Mouse (Mus musculus) neural tube, embryonic 11.5 days (tissue): Measurements from ENCODE around the gene Pttg1ip. TPM values are rescaled to one million over a fixed set of nuclear protein-coding genes. Genes with fewer than 3 reads are reported as not detected.

Experiments used
- ATAC-seq: fragments of 200-750 bp; cut with Nextera tagmentation; 2 replicates; pipeline ENCODE4 v1.8.0; 2017; ENCODE audit warnings: moderate number of reproducible peaks, mild to moderate bottlenecking, moderate TSS enrichment, moderate library complexity; ENCODE audit not compliant: insufficient read depth, low FRiP score, low TSS enrichment
- DNase-seq: peaks from one replicate; pipeline ENCODE4 v3.0.0-alpha.2; 2015; ENCODE audit warnings: low spot score
- H3K27ac ChIP-seq: fragments of 300-500 bp; sonication (generic); 2 replicates; pipeline ENCODE4 v1.5.1; 2014; ENCODE audit warnings: low read depth, mild to moderate bottlenecking, low read length
- H3K27me3 ChIP-seq: fragments of 300-500 bp; sonication (generic); 2 replicates; pipeline ENCODE4 v1.6.1; 2014; ENCODE audit warnings: mild to moderate bottlenecking, low read length, mixed read lengths; ENCODE audit not compliant: control insufficient read depth, insufficient read depth
- H3K36me3 ChIP-seq: fragments of 300-500 bp; sonication (generic); 2 replicates; pipeline ENCODE4 v1.6.1; 2014; ENCODE audit warnings: mild to moderate bottlenecking, low read length, moderate library complexity, mixed read lengths; ENCODE audit not compliant: control insufficient read depth, insufficient read depth
- H3K4me1 ChIP-seq: fragments of 300-500 bp; sonication (generic); 2 replicates; pipeline ENCODE4 v1.6.1; 2014; ENCODE audit warnings: low read length, mixed read lengths; ENCODE audit not compliant: control insufficient read depth, insufficient read depth
- H3K4me2 ChIP-seq: fragments of 300-500 bp; sonication (generic); 2 replicates; pipeline ENCODE4 v1.6.1; 2014; ENCODE audit warnings: low read depth, mild to moderate bottlenecking, moderate library complexity
- H3K4me3 ChIP-seq: fragments of 300-500 bp; sonication (generic); 2 replicates; pipeline ENCODE4 v1.5.1; 2014; ENCODE audit warnings: low read depth, low read length
- H3K9ac ChIP-seq: fragments of 300-500 bp; sonication (generic); 2 replicates; pipeline ENCODE4 v1.6.1; 2014; ENCODE audit warnings: mild to moderate bottlenecking, low read length
- H3K9me3 ChIP-seq: fragments of 300-500 bp; sonication (generic); 2 replicates; pipeline ENCODE4 v1.6.1; 2016; ENCODE audit warnings: low read length; ENCODE audit not compliant: control insufficient read depth
- WGBS: fragments of 180-500 bp; shearing (Covaris S2); extraction: QIAGEN DNeasy Blood & Tissue Kit; methylation state at CpG from one replicate; pipeline ENCODE4 v1.1.7; 2014; 5-methylcytosine and 5-hydroxymethylcytosine counted together
- polyA plus RNA-seq: library from polyadenylated mRNA; unstranded; fragments of >200 nt; fragmentation: Nextera tagmentation; extraction: Ambion mirVana; gene quantifications from 2 replicates; pipeline ENCODE4 v1.2.1, GENCODE M21; 2014

Gene Pttg1ip
- polyA plus RNA-seq, 1 experiment from 2014 or later, result 72.1 TPM

DNA sequence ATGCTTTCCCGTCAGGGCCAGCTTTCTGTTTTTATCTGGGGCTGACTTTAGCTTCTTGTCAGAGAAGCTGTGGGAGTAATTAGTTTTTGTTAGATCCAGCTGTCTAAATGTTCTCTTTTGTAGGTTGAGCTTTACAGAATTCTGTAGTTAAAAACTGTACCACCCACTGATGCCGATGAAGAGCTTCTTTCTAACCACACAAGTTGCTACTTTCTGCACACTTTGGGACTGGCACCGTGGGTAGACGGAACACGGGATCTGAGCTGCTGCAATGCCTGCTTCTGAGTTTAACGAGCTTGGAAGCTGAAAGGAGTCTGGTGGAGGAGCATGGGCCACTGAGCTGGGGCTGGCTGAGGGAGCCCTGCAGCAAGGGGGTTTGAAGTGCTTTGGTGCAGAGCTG is 10.0 kb downstream of the Pttg1ip start:
- Histone ChIP-seq H3K4me1 (no peaks in the 10 kb centered on the region), H3K4me2 (no peak overlapping the region), H3K9ac (no peak overlapping the region), H3K27ac (no peak overlapping the region), H3K36me3 (peaks cover 9% of the 10 kb centered on the region), H3K9me3 (no peaks in the 10 kb centered on the region), H3K4me3 (no peak overlapping the region), H3K27me3 (no peaks in the 10 kb centered on the region)
- 92% methylated on average over 6 of the region's 6 CpGs for WGBS
- DNase-seq (no peak), ATAC-seq (no peak)

- Histone ChIP-seq H3K4me1 (no peaks in the 10 kb centered on the region), H3K36me3 (peaks cover 7% of the 10 kb centered on the region), H3K4me3 (no peak overlapping the region), H3K9me3 (no peaks in the 10 kb centered on the region), H3K4me2 (no peak overlapping the region), H3K27me3 (no peaks in the 10 kb centered on the region), H3K9ac (no peak overlapping the region), H3K27ac (no peak overlapping the region)
- WGBS, result 92% methylated on average over 2 of the region's 2 CpGs
- DNase-seq, result no peak
- no peak for ATAC-seq
Observed at GRCm38 (mm10) chr10:77596060-77596459, 14.5 kb downstream of the Pttg1ip start.

GRCm38 (mm10) chr10:77603021-77603420 is 21.5 kb downstream of the Pttg1ip start:
- Histone ChIP-seq H3K9me3 (no peaks in the 10 kb centered on the region; the same call in 1 of the 2 replicates), H3K4me3 (no peak overlapping the region), H3K4me1 (peaks cover 8% of the 10 kb centered on the region; the same call in 1 of the 2 replicates), H3K9ac (no peak overlapping the region), H3K27ac (no peak overlapping the region), H3K4me2 (no peak overlapping the region), H3K27me3 (no peaks in the 10 kb centered on the region), H3K36me3 (no peaks in the 10 kb centered on the region; the same call in 1 of the 2 replicates)
- ATAC-seq, result no peak
- WGBS, result 56% methylated on average over 4 of the region's 4 CpGs
- no peak for DNase-seq

DNA sequence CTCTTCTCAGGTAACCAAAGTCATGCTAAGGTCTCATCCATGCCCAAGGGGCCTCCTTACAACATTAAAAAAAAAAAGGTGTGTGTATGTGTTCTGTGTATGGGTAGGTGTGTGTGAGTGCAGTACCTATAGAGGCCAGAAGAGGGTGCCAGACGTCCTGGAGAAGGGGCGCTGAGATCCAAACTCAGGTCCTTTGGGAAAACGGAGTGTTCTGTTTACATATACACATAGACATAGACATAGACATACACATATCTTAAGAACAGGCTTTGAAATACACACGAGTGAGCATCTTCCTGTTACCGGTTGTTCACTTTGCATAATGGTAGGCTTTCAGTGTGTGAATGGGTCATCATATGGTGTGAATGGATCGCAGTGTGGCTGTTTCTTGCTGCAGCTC is 22.6 kb downstream of the Pttg1ip start:
- no peak overlapping the region for H3K4me3 ChIP-seq
- H3K4me2 ChIP-seq, result no peak overlapping the region
- 92% methylated on average over 6 of the region's 6 CpGs for WGBS
- H3K9ac ChIP-seq, result no peak overlapping the region
- DNase-seq (no peak), ATAC-seq (no peak)
- no peaks in the 10 kb centered on the region for H3K27me3 ChIP-seq
- no peaks in the 10 kb centered on the region; the same call in 1 of the 2 replicates for H3K9me3 ChIP-seq
- no peaks in the 10 kb centered on the region for H3K36me3 ChIP-seq
- no peak overlapping the region for H3K27ac ChIP-seq
- peaks cover 8% of the 10 kb centered on the region; the same call in 1 of the 2 replicates for H3K4me1 ChIP-seq

DNA sequence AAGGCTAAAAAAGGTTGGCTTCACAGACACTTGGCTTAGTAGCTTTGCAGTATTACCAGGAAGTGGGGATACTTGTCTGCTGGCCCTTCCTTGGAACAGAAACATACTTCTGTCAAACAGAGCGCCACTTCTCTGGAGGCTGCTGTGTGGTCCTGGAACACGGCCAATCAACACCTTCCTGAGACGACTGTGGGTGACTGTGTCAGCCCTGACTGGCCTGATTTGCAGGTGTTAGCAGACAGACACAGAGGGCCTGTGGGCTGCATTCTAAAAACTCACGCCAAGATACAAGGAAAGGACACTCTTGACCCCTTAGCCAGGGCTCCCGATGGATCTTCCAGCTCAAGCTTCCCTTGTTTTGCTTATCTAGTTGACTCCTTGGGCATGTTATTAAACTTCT is 23.4 kb downstream of the Pttg1ip start:
- Histone ChIP-seq H3K4me1 (peaks cover 8% of the 10 kb centered on the region; the same call in 1 of the 2 replicates), H3K36me3 (no peaks in the 10 kb centered on the region), H3K4me2 (no peak overlapping the region), H3K27me3 (no peaks in the 10 kb centered on the region), H3K4me3 (no peak overlapping the region), H3K9ac (no peak overlapping the region), H3K9me3 (no peaks in the 10 kb centered on the region; the same call in 1 of the 2 replicates), H3K27ac (no peak overlapping the region)
- DNase-seq (no peak), ATAC-seq (no peak)
- 92% methylated on average over 5 of the region's 5 CpGs for WGBS

- peak overlapping the region; percentile 79 for H3K4me3 ChIP-seq
- ATAC-seq (no peak), DNase-seq (peak; percentile 43)
- no peaks in the 10 kb centered on the region for H3K27me3 ChIP-seq
- H3K4me1 ChIP-seq, result peaks cover 8% of the 10 kb centered on the region; the same call in 1 of the 2 replicates
- H3K4me2 ChIP-seq, result peak overlapping the region; percentile 91
- H3K9ac ChIP-seq, result no peak overlapping the region
- peak overlapping the region; percentile 91; the same call in 1 of the 2 replicates for H3K27ac ChIP-seq
- 61% methylated on average over 1 of the region's 1 CpGs for WGBS
- peaks cover 2% of the 10 kb centered on the region; the same call in 1 of the 2 replicates for H3K36me3 ChIP-seq
- H3K9me3 ChIP-seq, result no peaks in the 10 kb centered on the region; the same call in 1 of the 2 replicates
Observed at GRCm38 (mm10) chr10:77605368-77605767, 23.8 kb downstream of the Pttg1ip start.

DNA sequence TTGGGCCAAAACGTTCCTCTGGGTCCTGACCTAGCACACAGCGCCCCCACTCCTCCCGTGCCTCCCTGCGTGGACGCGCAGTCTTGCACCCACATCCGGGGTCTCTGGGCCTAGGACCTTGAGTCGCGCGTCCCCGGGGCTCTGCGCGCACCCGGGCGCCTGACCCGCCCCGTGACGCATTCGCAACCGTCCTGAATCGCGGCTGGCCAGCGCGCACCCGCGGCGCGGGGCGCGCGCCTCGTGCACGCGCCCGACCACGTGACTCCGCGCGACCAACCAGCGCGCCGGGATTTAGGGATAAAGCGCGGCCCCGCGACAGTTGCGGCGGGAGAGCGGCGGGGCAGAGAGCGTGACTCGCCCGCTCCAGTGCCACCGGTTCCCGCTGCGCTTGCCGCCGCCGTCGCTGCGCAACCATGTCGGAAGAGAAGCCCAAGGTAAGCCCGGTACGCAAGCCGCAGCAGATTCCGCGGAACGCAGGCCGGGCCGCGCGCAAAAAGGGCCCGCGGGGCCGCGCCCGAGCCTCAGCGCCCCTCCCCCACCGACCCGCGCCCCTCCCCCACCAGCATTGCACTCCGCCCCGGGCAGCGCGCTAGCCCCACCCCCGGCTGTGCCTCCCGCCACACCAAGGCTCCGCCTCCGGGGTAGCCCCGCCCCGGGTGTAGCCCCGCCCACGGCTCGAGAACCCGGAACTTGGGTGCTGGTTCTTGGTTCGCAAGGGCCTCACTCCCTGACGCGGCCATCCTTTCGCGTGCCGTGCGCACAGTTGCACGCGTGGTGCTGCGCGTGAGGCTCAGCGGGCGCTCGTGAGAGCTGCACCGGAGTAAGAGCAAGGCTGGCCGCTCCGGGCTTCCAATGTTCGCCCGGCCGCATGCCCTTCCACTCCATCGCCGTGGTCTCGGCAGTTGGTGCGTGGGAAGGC is 24.6 kb downstream of the Pttg1ip start, which contains the start of the genes Sumo3 and Gm49325:
TSS of gene Sumo3 (plus strand) at position 190 of the 919 bp plus-strand sequence.
TSS of gene Gm49325 (plus strand) at position 290 of the 919 bp plus-strand sequence.
- 2% methylated on average over 93 of the region's 119 CpGs for WGBS
- Histone ChIP-seq H3K27me3 (no peaks in the 10 kb centered on the region), H3K9ac (peak within 1 kb of the TSS; percentile 83), H3K36me3 (peaks cover 3% of the 10 kb centered on the region; the same call in 1 of the 2 replicates), H3K4me3 (peak within 1 kb of the TSS; percentile 79), H3K9me3 (no peaks in the 10 kb centered on the region; the same call in 1 of the 2 replicates), H3K27ac (peak within 1 kb of the TSS; percentile 91), H3K4me1 (peaks cover 8% of the 10 kb centered on the region; the same call in 1 of the 2 replicates), H3K4me2 (peak within 1 kb of the TSS; percentile 91)
- ATAC-seq (peak; percentile 91), DNase-seq (peak; percentile 95)

DNA sequence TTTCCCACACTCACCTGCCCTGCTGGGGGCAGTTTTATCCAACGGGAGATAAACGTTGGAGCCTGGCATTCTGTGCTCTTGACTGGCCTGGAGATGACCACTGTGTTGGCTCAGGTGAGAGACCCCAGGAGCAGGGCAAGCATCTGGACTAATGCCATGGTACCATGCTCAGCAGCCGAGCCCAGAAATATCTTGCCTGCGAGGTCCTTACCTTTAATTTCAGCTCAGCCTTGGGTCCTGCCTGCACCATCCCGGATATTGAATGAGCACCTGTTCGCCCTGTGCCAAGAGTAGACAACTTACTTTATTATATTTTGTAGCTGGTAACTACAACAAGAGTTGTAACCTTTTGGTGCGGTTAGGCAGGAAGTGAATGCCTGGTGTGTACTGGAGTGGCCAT is 25.3 kb downstream of the Pttg1ip start:
- peaks cover 8% of the 10 kb centered on the region; the same call in 1 of the 2 replicates for H3K4me1 ChIP-seq
- H3K36me3 ChIP-seq, result peaks cover 3% of the 10 kb centered on the region; the same call in 1 of the 2 replicates
- H3K4me2 ChIP-seq, result peak overlapping the region; percentile 91
- no peak for DNase-seq
- H3K9me3 ChIP-seq, result no peaks in the 10 kb centered on the region; the same call in 1 of the 2 replicates
- peak; percentile 20 for ATAC-seq
- no peak overlapping the region for H3K27ac ChIP-seq
- H3K4me3 ChIP-seq, result peak overlapping the region; percentile 79
- 42% methylated on average over 7 of the region's 7 CpGs for WGBS
- H3K27me3 ChIP-seq, result no peaks in the 10 kb centered on the region
- H3K9ac ChIP-seq, result peak overlapping the region; percentile 83
